Mouse (Mus musculus) left cerebral cortex, adult 8-10 months (tissue): ENCODE data around the gene Acad11. TPM values are rescaled to one million over a fixed set of nuclear protein-coding genes. Genes with fewer than 3 reads are reported as not detected.

Experiments used
- DNase-seq, 2 experiments: peaks; one replicate each; pipeline ENCODE4 v3.0.0; 2022; ENCODE audit warnings: low spot score in 2 of 2
- total RNA-seq, 4 experiments: library from RNA; stranded (reverse); gene quantifications; 2 replicates each; pipeline ENCODE4 v1.2.4; 2022

The Acad11 gene
- total RNA-seq, 4 experiments from 2014 or later: 23.8 to 26.1 (median 24.9) TPM

- DNase-seq: no peak
Observed at GRCm38 (mm10) chr9:104144314-104144996, 81.3 kb downstream of the Acad11 start.

- DNase-seq: no peak
Observed at GRCm38 (mm10) chr9:104146683-104147082, 83.5 kb downstream of the Acad11 start.

- DNase-seq: no peak
Observed at GRCm38 (mm10) chr9:104148969-104149368, 85.8 kb downstream of the Acad11 start.

GRCm38 (mm10) chr9:104152121-104152520 is 88.9 kb downstream of the Acad11 start:
- DNase-seq: no peak

- no peak for DNase-seq
Observed at GRCm38 (mm10) chr9:104155100-104155715, 92.0 kb downstream of the Acad11 start.

GRCm38 (mm10) chr9:104156506-104156905 is 93.3 kb downstream of the Acad11 start:
- DNase-seq: no peak

GRCm38 (mm10) chr9:104157291-104157690 is 94.1 kb downstream of the Acad11 start:
- DNase-seq: no peak

GRCm38 (mm10) chr9:104161117-104161516 is 97.9 kb downstream of the Acad11 start:
- no peak for DNase-seq

GRCm38 (mm10) chr9:104164194-104164593 is 101.0 kb downstream of the Acad11 start:
- DNase-seq: no peak

- no peak for DNase-seq
Observed at GRCm38 (mm10) chr9:104165926-104166325, 102.7 kb downstream of the Acad11 start.

- no peak for DNase-seq
Observed at GRCm38 (mm10) chr9:104169986-104170385, 106.8 kb downstream of the Acad11 start.

- DNase-seq: no peak
Observed at GRCm38 (mm10) chr9:104171651-104172050, 108.5 kb downstream of the Acad11 start.

GRCm38 (mm10) chr9:104172342-104172741 is 109.2 kb downstream of the Acad11 start:
- no peak for DNase-seq

Other genes starting within 250 kb of the Acad11 start
- gene Nphp3, start 60.8 kb upstream of the Acad11 start, total RNA-seq: 10 to 100 TPM in 1 of 4 experiments, 1 to 10 TPM in 3; 6.8 to 11.7 (median 8.7) TPM
- gene Gm28305, start 22.7 kb upstream of the Acad11 start, total RNA-seq: not detected
- gene Uba5, start 243 bp upstream of the Acad11 start, total RNA-seq: 10 to 100 TPM; 34.9 to 38.8 (median 36.2) TPM
- not detected for gene Ackr4, start 63.6 kb downstream of the Acad11 start, total RNA-seq
- gene Dnajc13, start 199.6 kb downstream of the Acad11 start, total RNA-seq: 10 to 100 TPM; 60.9 to 76.9 (median 70.3) TPM